Mouse (Mus musculus): ENCODE data around the gene Eif6.
"Not testable (repeated sequence)": the region's sequence is repeated elsewhere in the genome, so short reads cannot be mapped to it uniquely, and the experiment has no call there.

GRCm38 (mm10) chr2:155832087-155832486, 5.4 kb upstream of the Eif6 start:
- not testable (repeated sequence) for TF ChIP-seq POLR2A (IDR thresholded peaks at IDR 0.05; ENCODE audit: low read depth, low read length); CTCF (IDR thresholded peaks at IDR 0.05; ENCODE audit: extremely low read depth, insufficient read depth, insufficient read length, insufficient replicate concordance)

All from spleen, adult 2 months (tissue).